Mouse (Mus musculus): ENCODE data around the gene Sema5b. TPM values are rescaled to one million over a fixed set of nuclear protein-coding genes. Genes with fewer than 3 reads are reported as not detected.
A peak's percentile ranks its signal among the peaks of the same experiment; 100 is the strongest.

Sema5b gene
- total RNA-seq, 4 experiments from 2014 or later = 10.6 to 18.1 (median 14.0) TPM

- no peak for DNase-seq (ENCODE audit: low spot score in 2 of 2)
Measured at GRCm38 (mm10) chr16:35630470-35631183, 89.7 kb downstream of the Sema5b start.

DNA sequence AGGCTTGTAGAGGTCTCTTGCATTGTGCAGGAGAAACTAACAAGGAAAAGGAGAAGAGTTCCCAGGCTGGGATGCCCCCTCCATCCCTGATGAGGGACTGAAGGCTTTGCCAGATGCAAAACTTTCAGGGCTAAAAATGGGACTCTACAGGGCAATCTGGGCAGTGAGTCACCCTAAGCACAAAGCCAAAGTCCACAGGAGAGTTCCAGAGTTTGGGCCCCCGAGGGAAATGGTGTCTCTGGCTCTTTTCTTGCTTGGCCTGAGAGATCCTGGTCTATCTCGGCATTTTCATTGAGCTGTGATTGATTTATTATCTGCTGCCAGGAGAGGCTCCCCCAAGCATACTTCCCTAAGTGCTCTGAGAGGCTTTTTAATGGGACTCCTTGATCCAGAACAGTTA is 92.1 kb downstream of the Sema5b start:
- no peak for DNase-seq (ENCODE audit: low spot score in 2 of 2)

DNA sequence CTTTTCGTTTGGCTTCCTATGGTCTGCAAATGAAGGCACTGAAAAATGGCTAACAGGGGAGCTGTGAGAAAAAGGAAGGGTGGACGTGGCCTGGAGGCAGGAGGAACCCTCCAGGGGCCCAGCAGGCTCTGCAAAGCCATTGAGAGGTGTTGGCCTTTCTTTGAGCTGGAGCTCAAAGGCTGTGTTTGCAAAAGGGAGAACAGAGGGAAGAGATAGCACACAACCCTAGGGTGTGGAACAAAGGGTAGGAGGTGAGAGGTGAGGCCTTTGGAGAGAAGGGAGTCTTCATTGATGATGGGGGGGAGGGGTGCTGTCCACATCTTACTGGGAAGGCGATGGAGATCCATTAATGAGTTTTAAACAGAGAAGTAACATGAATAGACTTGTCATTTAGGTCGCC is 94.0 kb downstream of the Sema5b start:
- DNase-seq (ENCODE audit: low spot score in 2 of 2) = no peak

DNA sequence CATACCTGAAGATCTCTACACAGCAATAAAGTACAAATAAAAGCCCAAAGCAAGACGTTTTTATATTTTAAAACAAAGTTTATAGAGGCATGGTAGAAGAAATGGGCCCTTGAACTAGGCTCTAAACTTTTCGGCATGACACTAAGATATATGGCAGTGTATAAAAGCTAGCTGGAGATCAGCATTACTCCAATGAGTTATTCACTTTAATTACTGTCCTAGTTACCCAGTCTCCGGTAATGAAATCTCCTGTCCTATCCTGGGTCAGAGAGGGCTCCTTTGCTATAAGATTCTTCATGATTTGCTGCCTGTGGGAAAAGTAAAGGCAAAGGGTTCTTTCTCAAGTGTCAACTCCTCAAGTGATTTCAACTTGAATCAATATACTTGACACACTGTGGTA is 98.6 kb downstream of the Sema5b start:
- DNase-seq (ENCODE audit: low spot score in 2 of 2) = no peak

GRCm38 (mm10) chr16:35648862-35649261 is 107.9 kb downstream of the Sema5b start:
- DNase-seq (ENCODE audit: low spot score in 2 of 2) = no peak

GRCm38 (mm10) chr16:35652206-35652605 is 111.3 kb downstream of the Sema5b start:
- DNase-seq (ENCODE audit: low spot score in 2 of 2) = no peak

DNA sequence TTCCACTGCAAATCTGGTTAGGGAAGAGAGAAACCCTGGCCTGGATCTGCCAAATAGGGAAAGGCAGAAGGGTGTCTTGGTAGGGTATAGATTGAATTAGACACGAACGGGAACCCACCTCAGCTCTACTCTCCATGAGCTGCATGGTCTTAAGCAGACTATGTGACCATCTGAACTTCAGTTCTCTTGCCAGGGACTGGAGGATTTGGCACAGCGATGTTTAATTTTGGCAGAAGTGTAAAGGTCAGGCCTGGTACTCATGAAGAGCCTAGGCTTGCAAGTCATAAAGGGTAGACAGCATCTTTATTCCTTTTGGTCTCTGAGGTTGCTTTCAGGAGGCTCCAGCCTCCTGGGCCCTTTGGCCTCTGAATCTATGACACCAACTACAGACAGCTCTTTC is 111.8 kb downstream of the Sema5b start:
- DNase-seq (ENCODE audit: low spot score in 2 of 2) = no peak

DNA sequence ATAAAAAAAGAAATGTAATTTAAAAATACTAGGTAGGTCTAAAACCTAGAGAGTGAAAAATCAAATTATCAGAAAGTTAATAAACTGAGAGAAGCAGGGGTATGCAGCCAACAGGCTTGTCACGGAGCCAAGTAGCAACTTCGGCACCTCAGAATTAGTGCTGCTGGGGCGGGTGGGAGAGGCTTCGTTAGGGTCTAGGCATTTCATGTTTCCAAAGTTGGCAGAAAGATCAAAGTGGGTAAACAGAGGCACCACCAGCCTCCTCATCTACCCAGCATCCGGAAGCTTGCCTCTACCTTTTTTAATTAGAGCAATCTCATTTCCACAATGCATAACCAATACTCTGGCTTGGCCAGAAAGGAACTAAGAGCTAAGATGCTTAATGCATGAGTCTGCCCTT is 113.0 kb downstream of the Sema5b start:
- DNase-seq (ENCODE audit: low spot score in 2 of 2) = no peak

DNA sequence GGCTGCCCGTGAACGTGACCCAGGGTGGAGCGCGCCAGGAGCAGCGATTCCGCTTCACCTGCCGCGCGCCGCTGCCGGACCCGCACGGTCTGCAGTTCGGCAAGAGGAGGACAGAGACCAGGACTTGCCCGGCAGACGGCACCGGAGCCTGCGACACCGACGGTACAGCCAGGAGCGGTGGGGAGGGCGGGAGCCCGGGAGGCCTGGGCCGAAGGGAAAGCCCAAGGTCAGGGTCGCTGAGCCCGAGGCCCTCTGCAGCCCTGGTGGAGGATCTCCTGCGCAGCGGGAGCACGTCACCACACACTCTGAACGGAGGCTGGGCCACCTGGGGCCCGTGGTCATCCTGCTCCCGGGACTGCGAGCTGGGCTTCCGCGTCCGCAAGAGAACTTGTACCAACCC is 119.3 kb downstream of the Sema5b start:
- no peak for DNase-seq (ENCODE audit: low spot score in 2 of 2)

DNA sequence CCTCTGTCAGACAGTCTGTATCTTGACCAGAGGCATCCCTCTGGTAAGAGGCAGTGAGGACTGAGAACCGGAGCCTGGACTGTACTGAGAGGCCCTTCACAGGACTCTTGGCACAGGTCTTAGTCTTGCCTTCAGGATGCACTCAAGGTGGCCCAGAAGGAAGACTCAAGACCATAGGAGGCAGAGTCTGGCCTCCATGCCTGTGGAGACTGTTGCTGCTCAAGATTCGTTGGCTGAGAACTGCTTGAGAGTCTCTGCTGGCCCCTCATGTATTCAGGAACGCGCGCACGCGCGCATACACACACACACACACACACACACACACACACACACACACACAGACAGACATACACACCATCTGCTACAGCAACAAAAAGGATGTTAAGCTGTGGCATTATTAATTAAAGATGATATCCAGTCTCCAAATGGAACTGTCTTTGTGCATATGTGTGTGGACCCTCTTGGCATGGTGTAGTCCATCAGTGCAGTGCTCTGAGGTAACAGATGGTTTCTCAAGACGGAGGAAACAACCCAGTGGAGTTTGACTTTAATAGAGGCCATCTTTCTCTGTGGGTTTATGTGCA is 123.0 kb downstream of the Sema5b start:
- peak in 1 of 2 experiments; percentile 21 for DNase-seq (ENCODE audit: low spot score in 2 of 2)

DNA sequence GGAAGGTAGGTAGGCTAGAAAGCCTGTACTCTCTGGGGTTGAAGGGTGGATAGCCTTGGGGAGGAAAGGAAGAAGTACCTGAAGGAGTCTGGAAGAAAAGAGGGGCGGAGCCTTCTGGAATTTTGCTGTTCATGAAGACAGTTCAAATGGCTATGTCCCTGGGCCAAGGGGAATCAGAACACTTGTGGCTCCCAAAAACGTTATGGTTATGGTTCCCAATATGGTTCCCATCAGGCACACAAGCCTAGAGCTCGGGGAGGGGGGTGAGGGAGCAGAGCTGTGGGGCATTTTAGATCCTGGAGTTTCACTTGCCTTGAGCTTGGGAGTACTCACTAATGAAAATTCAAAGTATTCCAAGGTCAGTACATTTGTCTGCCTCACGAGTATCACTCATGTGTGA is 123.9 kb downstream of the Sema5b start:
- no peak for DNase-seq (ENCODE audit: low spot score in 2 of 2)

GRCm38 (mm10) chr16:35677511-35678113 is 136.7 kb downstream of the Sema5b start:
- no peak for DNase-seq (ENCODE audit: low spot score in 2 of 2)

GRCm38 (mm10) chr16:35678476-35678875 is 137.5 kb downstream of the Sema5b start:
- no peak for DNase-seq (ENCODE audit: low spot score in 2 of 2)

GRCm38 (mm10) chr16:35681327-35682108 is 140.6 kb downstream of the Sema5b start:
- no peak for DNase-seq (ENCODE audit: low spot score in 2 of 2)

DNA sequence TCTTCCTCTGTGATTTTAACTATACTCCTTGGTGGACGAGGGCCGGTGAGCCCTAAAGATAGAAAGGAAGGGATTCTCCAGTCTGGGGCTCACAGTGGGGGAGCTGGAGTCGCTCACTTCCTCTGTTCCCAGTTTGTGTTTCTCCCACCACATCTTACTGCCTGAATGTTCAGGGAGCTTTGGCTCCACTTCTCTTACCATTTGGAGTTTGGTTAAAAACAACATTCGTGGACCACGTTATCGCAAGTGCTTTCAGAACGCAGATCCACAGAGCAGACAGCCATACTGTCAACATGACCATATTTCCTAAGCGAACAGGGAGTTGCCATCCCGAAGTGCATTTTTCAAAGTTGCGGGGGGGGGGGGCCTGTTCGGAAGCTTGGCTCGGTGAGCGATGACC is 144.1 kb downstream of the Sema5b start:
- DNase-seq (ENCODE audit: low spot score in 2 of 2) = no peak

DNA sequence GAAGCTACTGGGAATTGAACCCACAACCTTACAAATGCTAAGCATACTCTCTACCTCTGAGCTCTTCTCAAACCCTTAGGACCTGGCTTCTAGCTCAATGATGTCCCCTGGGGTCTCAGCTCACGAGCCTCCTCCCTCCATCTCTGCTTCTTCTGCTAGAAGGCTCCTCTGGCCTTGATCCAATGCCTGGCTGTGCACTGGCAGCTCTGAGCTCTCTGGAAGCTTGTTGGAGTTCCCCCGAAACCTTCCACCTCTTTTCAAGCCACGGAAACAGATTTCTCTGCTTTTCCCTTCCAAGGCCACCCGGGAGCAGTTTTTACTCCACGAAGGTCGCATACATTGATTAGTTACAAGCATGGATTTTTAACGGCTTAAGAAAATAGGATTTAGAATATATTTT is 145.5 kb downstream of the Sema5b start:
- no peak for DNase-seq (ENCODE audit: low spot score in 2 of 2)

- DNase-seq (ENCODE audit: low spot score in 2 of 2) = no peak
Measured at GRCm38 (mm10) chr16:35691606-35692005, 150.7 kb downstream of the Sema5b start.

- no peak for DNase-seq (ENCODE audit: low spot score in 2 of 2)
Measured at GRCm38 (mm10) chr16:35694250-35694846, 153.4 kb downstream of the Sema5b start.

GRCm38 (mm10) chr16:35696103-35696502 is 155.2 kb downstream of the Sema5b start:
- DNase-seq (ENCODE audit: low spot score in 2 of 2) = no peak

DNA sequence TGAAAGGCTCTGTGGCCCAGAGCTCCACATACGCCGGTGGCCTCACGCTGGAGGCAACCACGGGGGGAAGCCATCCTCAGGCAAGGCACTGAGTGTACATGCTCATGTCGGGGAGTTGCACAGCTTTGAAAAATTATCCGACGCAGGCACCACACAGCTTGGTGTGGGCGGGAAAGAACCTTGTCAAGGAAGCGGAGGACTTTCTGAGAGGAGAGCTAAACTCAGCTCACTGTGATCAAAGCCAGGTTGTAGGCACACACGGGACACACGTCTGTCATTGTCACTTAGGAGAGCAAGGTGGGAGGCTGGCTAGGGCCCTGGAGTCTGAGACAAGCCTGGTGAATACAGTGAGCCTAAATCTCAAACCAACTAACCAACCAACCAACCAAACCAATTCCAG is 160.9 kb downstream of the Sema5b start:
- DNase-seq (ENCODE audit: low spot score in 2 of 2) = peak; percentile 21 to 40

DNA sequence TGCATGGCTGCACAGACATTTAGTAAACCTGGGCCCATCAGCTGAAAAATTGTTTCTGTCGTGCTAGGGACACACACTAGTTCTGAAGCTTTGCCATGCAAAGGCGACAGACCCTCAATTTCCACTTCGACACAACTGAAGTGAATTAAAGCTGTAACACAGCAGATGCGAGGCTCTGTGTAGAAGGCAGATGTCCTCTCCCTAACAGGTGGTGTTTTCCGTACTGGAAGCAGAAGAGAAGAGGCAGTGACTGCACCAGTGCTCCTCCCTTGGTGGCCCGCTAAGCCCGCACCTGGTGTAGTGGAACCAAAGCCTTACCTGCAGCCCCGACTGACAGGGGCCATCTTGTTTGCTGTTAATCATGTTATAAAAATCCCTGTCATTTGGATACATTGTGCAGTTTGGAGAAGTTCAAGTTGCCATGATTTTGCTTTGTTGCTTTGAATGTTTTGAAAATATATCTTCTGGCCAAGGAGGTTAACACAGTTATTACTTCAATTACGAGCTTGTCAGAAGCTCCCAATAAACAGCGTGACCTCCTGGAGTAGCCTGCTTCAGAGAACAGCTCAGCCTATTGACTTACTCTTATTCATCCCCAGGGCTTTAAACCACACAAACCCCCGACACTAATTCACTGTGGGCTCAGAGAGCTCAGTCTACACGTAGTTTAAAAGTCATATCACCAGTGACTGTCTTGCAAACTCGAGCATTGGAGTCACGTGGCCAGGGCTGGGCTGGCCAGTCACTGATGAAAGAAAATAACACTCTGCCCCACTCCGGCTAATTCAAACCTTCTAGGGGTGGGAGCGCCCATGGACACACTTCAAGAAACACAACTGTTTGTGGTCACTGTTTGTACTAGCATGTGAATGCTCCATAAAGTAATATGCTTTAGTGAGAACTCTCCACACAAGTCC is 163.1 kb downstream of the Sema5b start:
- peak in 1 of 2 experiments; percentile 32 for DNase-seq (ENCODE audit: low spot score in 2 of 2)
